Mouse (Mus musculus) kidney, adult 11 months (tissue): Measurements from ENCODE around the gene Zfp846.
A peak's percentile ranks its signal among the peaks of the same experiment; 100 is the strongest.
"Not testable (repeated sequence)": the region's sequence is repeated elsewhere in the genome, so short reads cannot be mapped to it uniquely, and the experiment has no call there.

Source experiments
- DNase-seq: peaks from one replicate; pipeline ENCODE4 v3.0.0; 2022

Zfp846 gene

DNA sequence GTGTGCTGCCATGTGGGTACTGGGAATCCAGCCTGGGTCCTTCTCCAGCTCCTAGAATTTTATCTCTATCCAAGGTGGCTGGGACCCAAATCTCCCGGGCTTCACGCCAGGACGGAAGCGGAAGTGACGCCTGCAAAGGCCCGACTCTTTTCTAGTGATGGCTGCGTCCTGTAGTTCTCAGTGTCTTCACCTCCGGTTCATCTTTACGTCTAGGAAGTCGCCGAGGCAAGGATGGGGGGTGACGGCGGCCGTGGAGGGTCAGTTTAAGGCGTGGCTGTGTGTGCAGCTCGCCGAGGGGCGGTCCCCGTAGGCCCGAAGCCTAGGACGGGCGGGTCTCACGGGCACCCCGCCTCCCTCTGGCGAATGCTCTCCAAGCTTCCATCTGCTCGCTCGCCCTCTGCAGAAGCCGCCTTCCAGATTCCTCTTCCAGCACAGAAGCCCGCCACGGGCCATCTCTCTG is at the start of gene Zfp846:
Zfp846 (plus strand) TSS at position 117 of the 460 bp plus-strand sequence.
- DNase-seq, result peak; percentile 99

DNA sequence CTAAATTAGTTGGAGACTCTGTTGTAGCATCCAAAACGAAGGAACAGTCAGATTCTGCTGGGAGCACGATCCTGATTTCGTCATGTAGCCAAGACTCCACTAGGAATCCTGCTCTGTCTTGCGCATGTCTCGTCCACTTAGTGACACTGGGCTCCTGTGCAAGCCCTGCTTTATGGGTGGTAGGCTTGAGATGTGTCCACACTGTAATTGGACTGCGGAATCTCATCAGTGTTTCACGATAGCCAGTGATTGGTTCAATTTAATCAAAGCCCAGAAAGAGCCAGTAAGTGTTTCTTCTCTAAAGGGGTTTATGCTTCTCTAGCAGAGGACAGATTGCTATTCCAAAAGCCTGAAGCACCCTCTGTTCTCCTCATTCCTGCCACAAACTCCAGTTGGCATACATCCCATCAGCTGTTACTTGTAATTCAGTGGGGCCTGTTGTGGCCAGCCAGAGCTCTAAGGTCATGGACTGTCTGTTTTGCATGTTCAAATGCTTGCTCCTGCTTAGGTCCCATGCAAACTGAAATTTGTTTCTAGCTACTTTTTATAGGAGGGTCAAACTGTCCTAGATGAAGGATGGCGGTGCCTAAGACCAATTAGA is 46.7 kb upstream of the Zfp846 start:
- no peak for DNase-seq

DNA sequence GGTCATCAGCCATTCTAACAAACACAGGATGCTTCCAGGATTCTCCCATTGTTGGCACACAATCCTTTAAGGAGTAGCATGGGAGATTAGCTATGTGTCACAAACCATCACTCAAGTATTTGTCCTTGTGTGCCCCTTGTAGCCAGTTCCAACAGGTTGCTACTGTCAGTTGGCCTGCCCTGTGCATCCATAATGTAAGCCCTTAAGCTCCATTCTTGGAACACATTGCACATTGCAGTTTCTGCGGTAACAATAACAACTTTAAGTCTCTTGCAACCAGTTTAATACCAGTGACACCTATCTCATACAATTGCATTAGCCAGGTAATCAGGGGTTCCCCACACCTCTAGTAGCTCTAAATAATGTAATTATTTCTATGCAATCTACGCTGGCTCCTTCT is 44.5 kb upstream of the Zfp846 start:
- no peak for DNase-seq

DNA sequence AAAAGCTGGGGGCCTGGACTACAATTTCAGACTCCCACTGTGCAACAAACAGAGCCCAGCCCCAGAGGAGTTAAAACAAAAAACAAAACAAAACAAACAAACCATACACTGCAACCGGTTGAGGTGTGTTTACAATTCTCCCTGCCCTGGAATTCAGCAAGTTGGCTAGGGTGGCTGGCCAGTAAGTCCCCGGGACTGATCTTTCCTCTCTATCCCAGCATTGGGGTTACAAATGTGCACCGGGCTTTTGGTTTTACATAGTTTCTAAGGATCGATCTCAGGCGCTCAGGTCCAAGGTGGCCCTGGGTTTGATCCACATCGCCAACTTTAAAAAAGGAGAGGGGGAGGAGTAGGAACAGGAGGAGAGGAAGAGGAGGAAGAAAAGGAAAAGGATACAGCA is 37.6 kb upstream of the Zfp846 start:
- no peak for DNase-seq

DNA sequence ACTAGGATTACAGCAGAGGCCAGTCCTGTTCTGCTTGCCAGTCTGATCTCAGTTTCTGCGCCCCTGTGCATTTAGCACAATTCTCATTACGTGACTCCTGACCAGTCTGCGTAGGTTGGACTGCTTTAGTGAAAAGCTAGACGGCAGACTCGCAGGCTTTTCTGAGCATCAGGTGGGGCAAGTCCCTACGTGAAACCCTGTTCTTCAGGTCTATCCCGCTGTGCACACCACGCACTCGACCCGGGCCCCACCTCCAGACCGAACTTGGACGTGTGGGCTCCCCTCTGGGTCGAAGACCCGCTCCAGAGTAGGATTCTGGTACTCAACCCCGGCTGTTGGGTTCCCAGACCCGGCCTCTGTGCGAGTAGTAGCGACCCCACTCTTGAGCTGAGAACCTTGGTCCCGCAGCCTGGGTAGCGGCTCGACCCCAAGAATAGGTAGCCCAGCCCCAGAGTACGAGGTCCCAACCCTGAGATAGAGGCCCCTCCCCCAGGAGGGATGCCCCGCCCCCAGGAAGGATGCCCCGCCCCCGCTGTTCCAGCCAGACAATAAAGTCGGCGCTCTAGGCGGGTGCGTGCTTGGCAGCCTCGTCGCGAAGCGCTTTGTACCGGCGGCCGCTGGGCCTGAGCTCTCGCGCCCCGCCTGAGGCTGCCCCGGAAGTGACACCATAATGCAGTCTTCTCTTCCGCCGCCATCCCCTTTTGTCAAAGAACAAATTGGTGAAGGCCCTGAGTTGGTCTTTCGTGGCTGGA is 36.8 kb upstream of the Zfp846 start:
- DNase-seq, result peak; percentile 82

DNA sequence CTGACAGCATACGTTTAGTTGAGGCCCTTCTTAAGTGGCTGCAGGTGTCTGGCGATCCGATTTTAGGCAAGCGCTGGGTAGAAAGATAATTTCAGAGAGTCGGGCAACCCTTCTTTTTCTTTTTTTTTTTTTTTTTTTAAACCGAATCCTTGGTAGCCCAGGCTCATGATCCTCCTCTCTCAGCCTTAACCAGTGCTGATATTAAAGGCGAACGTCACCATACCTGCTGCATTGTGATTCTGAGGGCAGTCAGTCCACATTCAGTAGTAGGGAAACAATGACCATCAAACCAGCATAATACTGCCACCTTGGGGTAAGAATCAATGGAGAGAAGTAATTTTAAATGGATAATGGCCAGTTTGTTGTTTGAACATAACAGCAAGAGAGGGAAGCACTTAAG is 35.9 kb upstream of the Zfp846 start:
- DNase-seq, result peak; percentile 23

DNA sequence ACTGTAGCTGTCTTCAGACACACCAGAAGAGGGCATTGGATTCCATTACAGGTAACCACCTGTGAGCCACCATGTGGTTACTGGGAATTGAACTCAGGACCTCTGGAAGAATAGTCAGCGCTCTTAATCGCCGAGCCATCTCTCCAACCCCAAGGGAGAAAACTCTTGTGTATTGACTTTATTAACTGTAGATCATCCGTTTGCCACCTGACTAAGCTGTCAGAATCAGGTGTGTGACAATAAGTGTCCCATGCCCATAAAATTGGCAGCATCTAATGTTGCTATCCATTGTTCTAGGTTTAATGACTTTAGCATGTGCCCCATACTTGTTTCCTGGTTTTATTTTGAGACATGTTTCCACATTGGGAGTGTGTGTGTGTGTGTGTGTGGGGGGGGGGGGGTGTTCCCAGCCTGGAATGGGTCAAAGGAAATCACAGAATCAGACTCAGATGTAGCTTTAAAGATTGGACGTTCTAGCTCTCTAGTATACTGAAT is 29.3 kb upstream of the Zfp846 start:
- no peak for DNase-seq

DNA sequence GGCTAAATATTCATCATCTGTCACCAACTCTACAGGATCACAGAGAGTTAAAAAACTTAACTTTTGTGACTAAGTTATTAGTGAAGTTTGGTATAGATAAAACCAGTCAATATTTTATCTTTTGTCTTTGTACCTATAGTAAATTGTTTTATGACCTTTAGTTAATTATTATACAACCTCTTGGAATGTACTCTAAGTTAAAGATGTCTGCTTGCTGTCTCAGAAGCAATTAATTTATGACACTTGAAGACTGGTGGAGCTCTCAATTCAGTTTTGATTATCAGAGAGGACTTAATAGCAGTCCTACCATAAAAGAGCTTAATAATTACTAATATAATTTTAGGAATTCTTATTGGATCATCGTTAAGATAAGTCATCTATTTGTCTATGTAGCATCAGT is 28.4 kb upstream of the Zfp846 start:
- DNase-seq, result no peak

DNA sequence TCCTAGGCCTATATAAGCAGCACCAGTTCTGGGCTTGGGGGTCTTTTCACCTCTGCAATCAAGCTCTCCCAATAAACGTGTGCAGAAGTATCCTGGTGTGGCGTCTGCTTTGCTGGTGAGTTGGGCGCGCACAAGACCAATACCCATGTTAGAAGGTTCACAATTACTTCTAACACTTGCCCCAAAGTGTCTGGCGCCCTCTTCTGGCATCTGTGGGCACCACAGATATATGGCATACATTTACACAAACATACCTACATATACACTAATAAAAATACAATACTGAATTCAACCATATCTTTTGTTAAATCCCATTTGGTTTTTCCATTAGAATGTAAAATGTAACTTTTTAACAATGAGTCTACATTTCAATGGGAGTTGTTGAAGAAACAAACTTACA is 18.9 kb upstream of the Zfp846 start:
- DNase-seq, result no peak

DNA sequence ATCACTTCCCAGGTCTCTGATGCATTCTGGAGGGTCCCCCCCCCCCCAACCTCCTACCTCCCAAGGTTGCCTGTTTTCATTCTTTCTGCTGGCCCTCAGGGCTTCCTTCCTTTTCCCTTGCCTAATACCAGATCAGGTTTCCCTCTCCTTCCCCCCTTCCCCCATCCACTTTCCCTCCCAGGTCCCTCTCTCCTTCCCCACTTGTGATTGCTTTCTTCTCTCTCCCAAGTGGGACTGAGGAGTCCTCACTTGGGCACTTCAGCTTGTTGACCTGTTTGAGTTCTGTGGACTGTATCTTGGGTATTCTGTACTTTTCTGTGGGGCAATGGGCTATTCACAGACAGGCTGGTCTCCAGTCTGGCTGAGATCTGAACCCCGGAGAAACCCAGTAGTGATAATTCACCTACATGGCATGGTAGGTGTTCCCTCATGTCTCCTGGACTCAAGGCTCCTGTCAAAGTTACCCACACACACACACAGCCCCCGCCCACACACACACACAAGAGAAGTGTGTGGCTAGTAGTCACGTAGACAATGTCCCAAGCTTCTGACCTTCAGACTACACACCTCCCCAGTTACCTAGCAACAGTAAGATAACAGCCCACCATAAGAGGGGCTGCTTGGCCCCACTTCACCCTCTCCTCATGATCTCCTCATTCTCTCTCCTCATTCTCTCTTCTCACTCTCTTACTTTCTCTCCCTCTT is 15.6 kb upstream of the Zfp846 start:
- not testable (repeated sequence) for DNase-seq

DNA sequence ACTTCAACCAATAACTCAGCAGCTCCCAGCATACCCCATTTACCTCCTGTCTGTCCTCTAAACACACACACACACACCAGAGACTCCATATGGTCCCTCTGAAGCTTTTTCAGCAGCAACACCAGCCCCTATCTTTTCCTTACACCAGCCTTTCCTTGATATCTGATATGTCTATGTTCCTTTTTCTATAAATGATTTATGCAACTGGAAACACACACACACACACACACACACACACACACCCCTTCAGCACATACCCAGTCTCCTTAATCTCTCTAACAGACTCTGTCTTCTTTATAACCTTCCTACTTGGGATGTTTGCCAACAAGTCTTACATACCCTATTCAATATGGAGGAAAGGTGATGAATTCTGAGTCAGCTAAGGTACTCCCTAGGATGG is 10.0 kb upstream of the Zfp846 start:
- DNase-seq, result no peak

DNA sequence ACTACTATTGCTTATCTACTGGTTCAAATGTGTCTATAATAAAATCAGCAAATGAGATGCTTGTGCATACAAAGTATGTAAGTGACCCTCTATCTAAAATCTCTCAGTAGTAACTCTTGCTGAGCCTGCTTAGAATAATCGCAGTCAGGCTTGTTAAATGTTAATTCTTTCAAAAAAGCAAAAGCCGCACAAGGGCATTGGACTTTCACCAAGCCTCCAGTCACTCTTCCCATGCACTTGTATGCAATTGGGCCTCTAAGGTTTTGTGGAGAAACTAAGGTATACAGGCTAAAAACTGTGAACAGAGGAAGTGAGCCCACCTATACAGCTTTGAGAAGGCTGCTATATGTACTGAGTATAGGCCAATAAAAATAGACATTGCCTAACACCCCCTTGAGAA is 4.5 kb upstream of the Zfp846 start:
- no peak for DNase-seq

DNA sequence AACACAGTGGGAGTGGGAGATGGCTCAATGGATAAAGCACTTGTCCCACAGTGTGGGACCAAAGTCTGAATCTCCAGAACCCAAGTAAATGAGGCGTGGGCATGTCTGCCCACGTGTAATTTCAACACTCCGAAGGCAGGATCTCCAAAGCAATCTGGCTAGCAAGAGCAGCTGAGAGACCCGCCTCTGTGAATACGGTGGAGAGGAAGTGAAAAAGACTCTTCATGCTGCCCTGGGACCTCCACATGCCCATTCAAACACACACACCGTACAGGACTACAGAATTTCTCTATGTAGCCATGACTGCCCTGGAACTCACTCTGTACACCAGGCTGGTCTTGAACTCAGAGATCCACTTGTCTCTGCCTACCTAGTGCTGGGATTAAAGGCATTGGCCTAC is 20.2 kb downstream of the Zfp846 start:
- DNase-seq, result no peak

DNA sequence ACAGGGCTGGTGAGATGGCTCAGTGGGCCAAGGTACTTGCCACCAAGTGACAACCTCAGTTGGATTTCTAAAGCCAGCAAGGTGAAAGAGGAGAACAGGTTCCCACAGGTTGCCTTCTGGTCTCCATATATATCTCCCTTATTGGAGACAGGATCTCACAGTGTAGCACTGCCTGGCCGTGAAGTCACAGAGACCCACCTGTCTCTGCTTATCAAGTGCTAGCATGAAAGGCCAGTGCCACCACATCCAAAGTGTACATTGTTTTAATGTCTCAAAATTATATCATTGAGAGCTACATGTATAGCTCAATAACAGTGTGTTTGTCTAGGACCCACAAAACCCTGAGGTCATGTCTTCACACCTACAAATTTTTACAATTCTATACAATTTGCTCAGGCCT is 25.2 kb downstream of the Zfp846 start:
- no peak for DNase-seq

DNA sequence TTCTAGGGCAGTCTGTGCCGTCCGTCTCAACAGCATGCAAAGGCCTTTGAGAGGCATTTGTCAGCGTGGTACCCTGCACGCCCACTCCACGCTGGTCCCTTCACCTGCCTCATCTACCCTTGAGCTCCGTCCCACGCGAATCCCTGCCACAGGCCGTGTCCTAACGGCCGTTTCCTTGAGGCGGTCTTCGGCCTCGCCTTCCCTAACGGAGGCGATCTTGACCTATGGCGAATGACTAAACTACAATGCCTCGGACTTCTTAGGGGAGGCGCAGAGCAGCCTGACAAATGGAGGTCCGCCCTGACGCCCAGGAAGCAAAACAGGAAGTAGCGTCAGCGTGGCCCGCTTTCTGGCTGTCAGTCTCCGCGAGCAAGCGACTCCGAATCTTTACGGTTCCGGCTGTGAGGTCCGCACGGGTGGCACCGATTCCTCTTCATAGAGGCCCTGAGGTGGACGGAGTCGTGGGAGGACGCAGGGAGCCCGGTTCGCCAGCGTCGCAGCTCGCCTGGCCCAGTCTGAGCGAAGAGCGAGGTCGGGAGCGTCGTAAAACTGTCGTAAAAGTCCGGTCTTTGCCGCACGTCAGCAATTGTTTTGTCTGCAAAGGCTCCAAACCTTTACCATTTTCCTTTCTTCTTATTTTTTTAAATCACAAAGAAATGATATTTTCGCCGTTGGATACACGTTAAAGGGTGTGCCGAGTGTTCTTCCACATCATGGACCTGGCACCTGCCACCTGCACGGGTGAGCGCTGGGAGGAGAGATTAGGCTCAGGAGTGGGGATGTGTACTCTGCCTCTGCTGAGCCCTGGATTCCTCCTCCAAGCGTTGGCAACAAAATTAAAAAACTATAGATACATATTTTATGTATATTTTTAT is 26.2 kb downstream of the Zfp846 start:
- DNase-seq, result peak; percentile 86

DNA sequence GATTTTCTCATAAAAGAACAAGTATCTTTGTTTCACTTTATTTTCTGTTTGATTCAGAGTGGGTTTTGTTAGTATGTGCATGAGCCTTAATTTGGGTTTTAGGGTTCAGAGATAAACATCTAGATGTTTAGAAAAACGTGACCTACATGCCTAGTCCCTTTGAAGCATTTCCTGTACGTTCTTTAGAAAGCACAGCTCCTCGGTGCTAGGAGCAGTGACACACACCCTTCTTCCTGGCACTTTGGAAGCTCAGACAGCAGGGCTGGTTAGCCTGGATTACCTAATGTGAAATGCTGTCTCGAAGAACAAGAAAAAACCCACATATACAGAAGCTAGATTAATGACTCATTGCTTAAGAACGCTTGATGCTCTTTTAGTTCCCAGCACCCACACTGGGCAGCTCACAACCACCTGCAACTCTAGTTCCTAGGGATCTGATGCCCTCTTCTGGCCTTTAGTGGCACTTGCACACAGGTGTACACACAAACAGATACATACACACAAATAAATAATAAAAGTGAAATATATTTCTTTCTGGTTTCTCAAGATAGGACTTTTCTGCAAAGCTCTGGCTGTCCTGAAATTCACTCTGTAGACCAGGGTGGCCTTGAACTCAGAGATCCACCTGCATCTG is 28.9 kb downstream of the Zfp846 start:
- DNase-seq, result no peak

DNA sequence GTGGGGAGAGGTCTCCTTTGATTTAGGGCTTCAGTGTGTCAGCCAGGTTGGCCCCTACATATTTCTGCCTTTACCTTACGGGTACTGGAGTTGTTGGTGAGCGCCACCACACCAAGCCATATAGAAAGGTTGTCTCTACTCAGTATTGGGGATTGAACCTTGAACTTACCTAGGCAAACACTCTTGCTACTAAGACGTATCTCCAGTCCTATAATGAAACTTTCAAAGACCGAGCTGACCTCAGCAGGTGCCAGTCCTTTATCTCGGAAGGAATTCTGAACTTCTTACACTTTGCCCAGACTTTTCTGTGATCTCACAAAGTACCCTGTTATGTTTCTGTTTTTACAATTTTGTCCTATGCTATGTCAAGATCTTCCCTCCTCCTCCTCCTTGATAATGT is 30.9 kb downstream of the Zfp846 start:
- no peak for DNase-seq

DNA sequence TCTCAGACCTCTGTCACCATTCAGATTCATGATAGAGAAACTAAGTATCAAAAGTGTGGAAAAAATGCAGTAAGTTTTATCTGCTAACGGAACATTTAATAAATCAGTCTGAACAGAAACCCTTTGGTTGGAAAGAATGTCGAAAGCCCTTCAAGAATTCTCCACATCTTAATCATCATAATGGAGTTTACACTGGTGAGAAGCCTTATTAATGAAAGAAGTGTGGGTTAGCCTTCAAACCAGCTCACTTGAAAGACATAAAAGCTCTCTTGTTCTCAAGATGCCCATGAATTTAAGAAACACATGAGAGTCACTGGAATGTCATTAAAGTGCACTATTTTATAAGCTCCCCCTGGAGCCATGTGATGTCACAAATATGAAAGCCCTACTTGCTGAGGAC is 35.6 kb downstream of the Zfp846 start:
- no peak for DNase-seq

DNA sequence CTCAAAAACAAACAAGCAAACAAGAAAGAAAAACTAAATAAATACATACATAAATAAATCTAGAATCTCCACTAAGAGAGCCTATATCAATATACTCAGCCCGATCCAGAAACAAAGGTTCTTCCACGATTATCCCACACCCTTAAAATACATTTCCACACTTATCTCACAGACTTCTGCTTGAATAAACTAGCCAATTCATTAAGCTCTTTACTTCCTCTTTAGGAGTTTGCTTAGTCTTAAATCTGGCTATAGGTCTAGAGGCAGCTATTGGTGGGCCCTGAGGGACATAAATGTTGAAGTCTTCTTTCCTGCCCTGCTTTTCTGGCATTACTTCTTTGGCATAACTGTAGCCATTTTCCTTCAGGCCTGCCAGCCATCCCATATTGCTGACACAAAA is 50.2 kb downstream of the Zfp846 start:
- DNase-seq, result no peak

DNA sequence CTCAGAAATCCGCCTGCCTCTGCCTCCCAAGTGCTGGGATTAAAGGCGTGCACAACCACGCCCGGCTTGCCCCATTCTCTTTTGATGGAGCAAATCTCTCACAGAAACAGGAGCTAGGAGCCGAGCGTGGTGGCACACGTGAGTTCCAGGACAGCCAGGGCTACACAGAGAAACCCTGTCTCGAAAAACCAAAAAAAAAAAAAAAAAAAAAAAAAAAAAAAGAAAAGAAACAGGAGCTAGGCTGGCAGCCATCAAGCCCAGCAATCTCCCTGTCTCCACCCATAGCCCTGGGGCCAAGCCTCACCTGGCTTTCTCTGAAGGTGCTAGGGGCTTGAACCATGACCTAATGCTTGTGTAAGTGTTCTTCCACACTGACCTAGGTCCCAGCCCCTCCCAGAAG is 54.6 kb downstream of the Zfp846 start:
- not testable (repeated sequence) for DNase-seq

DNA sequence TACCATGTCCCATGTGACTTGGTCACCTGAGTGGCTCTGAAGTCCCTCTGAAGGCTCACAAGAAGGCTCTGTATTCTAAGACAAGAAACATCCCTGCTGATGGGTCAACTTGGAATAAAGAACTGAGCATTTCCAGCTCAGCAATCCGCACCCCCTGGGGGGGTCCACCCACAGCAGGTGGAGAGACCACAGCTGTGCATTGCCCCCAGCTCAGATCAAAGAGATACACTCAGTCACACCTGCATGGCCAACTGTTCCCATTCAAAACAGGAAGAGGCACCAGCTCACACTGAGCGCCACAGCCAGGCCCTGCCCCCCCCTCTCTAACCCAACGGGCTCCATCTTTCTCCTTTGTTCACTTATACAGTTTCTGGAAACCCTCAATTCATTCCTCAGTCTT is 55.2 kb downstream of the Zfp846 start:
- DNase-seq, result no peak

DNA sequence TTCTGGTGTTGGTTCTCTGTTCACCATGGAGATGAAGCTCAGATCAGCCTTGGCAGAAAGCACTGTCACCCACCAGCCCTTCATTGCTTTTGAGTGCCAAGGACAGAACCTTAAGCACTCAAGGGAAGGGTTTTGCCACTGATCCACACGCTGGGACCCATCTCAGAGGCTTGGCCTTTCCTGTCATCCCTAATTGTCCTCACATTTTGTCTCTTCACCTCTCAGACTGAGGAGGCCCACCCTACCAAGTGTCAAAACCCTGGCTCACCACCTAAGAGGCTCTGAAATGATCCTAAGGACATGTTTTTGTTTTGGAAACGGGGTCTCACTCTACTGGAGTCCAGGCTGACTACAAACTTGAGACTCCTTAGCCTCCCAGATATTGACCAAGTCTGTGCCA is 55.7 kb downstream of the Zfp846 start:
- DNase-seq, result no peak

DNA sequence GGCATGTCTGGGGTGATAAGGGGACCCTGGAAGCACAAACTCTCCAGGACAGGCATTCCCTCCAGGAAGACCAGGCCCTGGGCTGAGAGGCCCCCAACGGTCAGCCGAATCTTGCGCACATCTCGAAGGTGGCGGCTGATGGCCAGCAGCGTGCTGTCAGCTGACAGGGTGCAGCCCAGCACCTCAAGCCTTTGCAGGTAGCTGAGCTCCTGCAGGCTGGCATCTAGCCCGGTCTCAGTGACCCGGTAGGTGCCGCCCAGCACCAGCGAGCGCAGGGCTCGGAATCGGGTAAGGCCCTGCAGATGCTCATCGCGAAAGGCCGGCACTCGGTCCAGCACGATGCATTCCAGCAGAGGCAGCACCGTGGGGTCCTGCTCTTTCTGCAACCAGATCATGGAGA is 57.5 kb downstream of the Zfp846 start:
- no peak for DNase-seq
